In genomic region chr3:107536810-107537503, GRCm38 (mm10) we compare ENCODE assay signal across 9 mouse cellular contexts. TPM values are rescaled to one million over a fixed set of nuclear protein-coding genes. Genes with fewer than 3 reads are reported as not detected.
DNase-seq lines count a peak whose midpoint lies in the region; ATAC-seq and TF ChIP-seq lines count a peak whose summit lies in the region.
"Had no signal": no experiment of that assay in that cellular context is flagged by ENCODE, and none has a peak within 500 bp of the region (broad histone marks: within the 10 kb centered on the region; RNA-seq: fewer than 3 reads in every experiment).

No protein-coding gene starts in this region.

- peak; percentile 35 for DNase-seq in gastrocnemius, adult 2 months
- DNase-seq in gastrocnemius, postnatal 36 days, result no peak
- DNase-seq in cerebellum, postnatal 10 days, result peak; percentile 87 to 89
- DNase-seq in gastrocnemius, postnatal 10 days, result peak; percentile 16
- DNase-seq in kidney, postnatal 4 days, result peak; percentile 14 to 37
- DNase-seq in right cerebral cortex, postnatal 25 days, result peak; percentile 88
- DNase-seq in urinary bladder, postnatal 25 days (ENCODE audit: low spot score), result no peak

- 3% methylated on average over 17 of the region's 17 CpGs for WGBS in lung, embryonic 16.5 days

- no peak for TF ChIP-seq CTCF in gastrocnemius, adult 2 months (IDR thresholded peaks at IDR 0.05)

- no peak overlapping the region for H3K9ac ChIP-seq in lung, embryonic 16.5 days (ENCODE audit: low read length)

- intact Hi-C loops in gastrocnemius, adult 2 months (cut with DNase I), result no loop called here
- intact Hi-C loops in gastrocnemius, postnatal 36 days (cut with DNase I), result no loop called here

- no peaks in the 10 kb centered on the region for H3K9me3 ChIP-seq in lung, embryonic 16.5 days (ENCODE audit: control insufficient read depth, low read length)

- H3K4me2 ChIP-seq in lung, embryonic 16.5 days (ENCODE audit: low read depth, low read length), result peak overlapping the region; percentile 40

- peak overlapping the region; percentile 49 for H3K4me3 ChIP-seq in gastrocnemius, adult 2 months
- H3K4me3 ChIP-seq in lung, embryonic 16.5 days (ENCODE audit: low read length), result peak overlapping the region; percentile 1

- H3K4me1 ChIP-seq in lung, embryonic 16.5 days (replicated peaks; ENCODE audit: control insufficient read depth, insufficient read depth, low read length), result peaks cover 8% of the 10 kb centered on the region; the same call in 1 of the 2 replicates

- H3K36me3 ChIP-seq in lung, embryonic 16.5 days (ENCODE audit: control insufficient read depth, insufficient read depth, low read length), result no peaks in the 10 kb centered on the region

- H3K27ac ChIP-seq in gastrocnemius, adult 2 months, result peak overlapping the region; percentile 65
- no peak overlapping the region for H3K27ac ChIP-seq in lung, embryonic 16.5 days (ENCODE audit: low read length)

- peaks cover 4% of the 10 kb centered on the region; the same call in 1 of the 2 replicates for H3K27me3 ChIP-seq in lung, embryonic 16.5 days (ENCODE audit: control insufficient read depth, insufficient read depth, low read depth, low read length)

- peak; percentile 86 for ATAC-seq in lung, embryonic 16.5 days (ENCODE audit: low read depth)

RNA-seq across cellular contexts. Expression of gene Ubl4b, which starts 17.9 kb away (rescaled TPM):
- not detected for total RNA-seq in gastrocnemius, adult 2 months (2021)
- total RNA-seq in gastrocnemius, postnatal 36 days (2021), result not detected
- total RNA-seq in gastrocnemius, postnatal 10 days (2021), result not detected
- polyA plus RNA-seq in lung, embryonic 16.5 days (2015; fragmentation: Nextera tagmentation; extraction: Ambion mirVana), result not detected in 2 replicates
- polyA plus RNA-seq: small intestine, adult 2 months had no signal

RNA-seq across cellular contexts. Expression of gene Slc6a17, which starts 19.1 kb away (rescaled TPM):
- total RNA-seq in gastrocnemius, adult 2 months (2021), result under 1 TPM; 0.28 to 0.81 TPM
- 1 to 10 TPM in 1 of 2 experiments, under 1 TPM in 1; 0.26 to 1.4 TPM for total RNA-seq in gastrocnemius, postnatal 36 days (2021)
- total RNA-seq in gastrocnemius, postnatal 10 days (2021), result under 1 TPM; 0.94 to 0.95 TPM
- 1.3 and 1.8 TPM in 2 replicates for polyA plus RNA-seq in lung, embryonic 16.5 days (2015; fragmentation: Nextera tagmentation; extraction: Ambion mirVana)

RNA-seq across cellular contexts. Expression of gene Alx3, which starts 57.9 kb away (rescaled TPM):
- total RNA-seq in gastrocnemius, adult 2 months (2021), result not detected
- not detected for total RNA-seq in gastrocnemius, postnatal 36 days (2021)
- total RNA-seq in gastrocnemius, postnatal 10 days (2021), result not detected
- polyA plus RNA-seq in lung, embryonic 16.5 days (2015; fragmentation: Nextera tagmentation; extraction: Ambion mirVana), result 0.28 TPM in 1 of 2 replicates, not detected in the other
- polyA plus RNA-seq: small intestine, adult 2 months had no signal

Comparison
In these comparisons a context has a peak if more than half of its experiments do, and no peak if none do; other contexts are left out.
1. DNase-seq: peak in gastrocnemius, adult 2 months (single experiment), cerebellum, postnatal 10 days (2 of 2), gastrocnemius, postnatal 10 days (single experiment), kidney, postnatal 4 days (2 of 2) and right cerebral cortex, postnatal 25 days (single experiment); none in gastrocnemius, postnatal 36 days (0 of 2) and urinary bladder, postnatal 25 days (single experiment).